Mouse (Mus musculus) layer of hippocampus, postnatal 25 days (tissue): ENCODE results near the gene Stx12. TPM values are rescaled to one million over a fixed set of nuclear protein-coding genes. Genes with fewer than 3 reads are reported as not detected.
"Not testable (repeated sequence)": the region's sequence is repeated elsewhere in the genome, so short reads cannot be mapped to it uniquely, and the experiment has no call there.

ENCODE experiments used
- DNase-seq, 2 experiments: peaks; one replicate each; pipeline ENCODE4 v3.0.0; 2022; ENCODE audit warnings: mixed read lengths in 2 of 2, low spot score in 1 of 2; ENCODE audit errors: extremely low spot score in 1 of 2
- total RNA-seq, 2 experiments: library from RNA; stranded (reverse); gene quantifications; 2 replicates each; pipeline ENCODE4 v1.2.3; 2021

Gene Stx12
- total RNA-seq, result 100 to 1,000 TPM in 1 of 2 experiments, 10 to 100 TPM in 1; 99.7 to 106 TPM

DNA sequence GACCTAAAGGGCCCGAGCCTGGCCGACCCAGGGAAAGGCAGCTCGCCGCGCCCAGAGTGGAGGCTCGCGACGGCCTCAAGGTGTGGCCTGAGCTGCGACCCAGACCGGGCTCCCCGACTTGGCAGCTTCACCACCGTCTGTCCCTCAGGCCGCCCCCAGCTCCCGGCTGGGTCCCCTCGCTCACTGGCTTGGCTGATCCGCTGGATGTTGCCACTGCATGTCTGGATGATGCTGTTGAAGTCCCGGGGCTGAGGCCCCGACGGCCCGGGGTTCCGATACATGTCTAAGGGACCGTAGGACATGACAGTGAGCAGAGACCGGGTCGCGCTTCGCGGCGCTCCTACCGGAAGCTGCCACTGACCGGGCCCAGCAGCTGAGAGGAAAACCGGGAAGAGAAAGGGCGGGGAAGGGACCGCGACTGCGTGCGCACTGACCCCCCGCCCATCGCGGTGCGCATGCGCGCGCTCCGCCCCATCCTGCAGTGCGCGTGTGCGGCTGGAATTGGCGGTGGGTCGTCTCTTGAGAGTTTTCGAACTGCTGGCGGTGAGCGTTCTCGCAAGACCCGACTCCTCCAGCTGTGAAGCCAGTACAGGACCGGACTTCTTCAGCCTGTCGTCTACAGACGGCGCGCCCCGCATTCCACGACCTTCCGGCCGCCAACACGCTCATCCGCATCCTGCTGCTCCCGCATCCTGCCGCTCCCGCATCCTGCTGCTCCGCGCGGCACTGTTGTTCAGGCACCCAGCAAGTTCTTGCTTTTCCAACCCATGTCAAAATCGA lies at the start of gene Stx12:
Stx12 (minus strand) TSS at position 446 of the 780 bp plus-strand sequence.
- peak; percentile 82 to 84 for DNase-seq

DNA sequence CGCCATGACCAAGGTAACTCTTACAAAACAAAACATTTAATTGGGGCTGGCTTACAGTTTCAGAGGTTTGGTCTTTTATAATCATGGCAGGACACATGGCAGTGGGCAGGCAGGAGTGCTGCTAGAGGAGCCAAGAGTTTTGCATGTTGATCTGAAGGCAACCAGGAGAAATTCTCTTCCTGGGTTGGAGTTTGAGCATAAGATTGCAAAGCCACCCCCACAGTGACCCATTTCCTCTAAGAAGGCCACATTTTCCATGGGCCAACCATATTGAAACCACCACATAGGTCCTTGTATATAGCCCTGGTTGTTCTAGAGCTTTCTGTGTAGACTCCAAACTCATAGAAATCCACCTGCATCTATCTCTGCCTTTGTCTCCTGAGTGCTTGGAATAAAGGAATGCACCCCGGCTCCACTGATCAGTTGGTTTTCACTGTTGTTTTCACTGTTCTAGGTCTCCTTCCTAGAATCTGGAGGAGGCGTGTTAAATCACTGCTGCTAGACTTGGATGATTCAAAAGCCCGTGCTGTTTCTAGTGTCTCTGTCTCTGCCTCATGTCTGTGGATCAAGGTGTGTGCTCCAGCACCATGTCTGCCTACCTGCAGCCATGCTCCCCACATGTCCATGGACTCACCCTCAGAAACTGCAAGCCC lies 48.6 kb upstream of the Stx12 start:
- no peak for DNase-seq

DNA sequence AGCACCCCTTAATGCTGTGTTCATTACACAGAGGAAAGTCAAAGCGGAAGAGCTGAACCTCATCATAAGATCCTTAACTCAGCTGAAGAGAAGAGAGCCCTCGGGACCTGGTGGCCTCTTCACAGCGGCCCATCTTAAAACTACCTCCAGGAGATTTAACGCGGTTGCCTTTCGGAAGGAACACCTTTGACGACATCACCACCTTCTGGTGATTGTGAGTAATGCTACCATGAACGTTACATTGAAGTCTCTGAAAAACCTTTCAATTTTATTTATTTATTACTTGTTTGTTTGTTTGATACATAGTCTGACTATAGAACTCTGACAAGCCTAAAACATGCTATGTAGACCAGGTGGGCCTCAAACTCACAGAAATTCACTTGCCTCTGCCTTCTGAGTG lies 46.5 kb upstream of the Stx12 start:
- DNase-seq, result peak in 1 of 2 experiments; percentile 58

DNA sequence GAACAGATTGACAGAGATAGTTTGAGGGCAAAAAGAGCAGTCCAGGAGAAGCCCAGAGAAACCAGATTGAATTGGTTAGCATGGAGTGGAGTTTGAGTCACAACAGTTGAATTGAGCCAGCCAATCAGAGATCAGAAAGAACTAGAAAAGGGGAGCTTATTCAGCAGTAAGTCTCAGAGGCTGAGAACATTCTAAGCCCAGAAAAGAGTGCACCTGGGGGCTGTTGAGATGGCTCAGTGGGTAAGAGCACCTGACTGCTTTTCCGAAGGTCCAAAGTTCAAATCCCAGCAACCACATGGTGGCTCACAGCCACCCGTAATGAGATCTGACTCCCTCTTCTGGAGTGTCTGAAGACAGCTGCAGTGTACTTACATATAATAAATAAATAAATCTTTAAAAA lies 42.2 kb upstream of the Stx12 start:
- DNase-seq, result not testable (repeated sequence)

DNA sequence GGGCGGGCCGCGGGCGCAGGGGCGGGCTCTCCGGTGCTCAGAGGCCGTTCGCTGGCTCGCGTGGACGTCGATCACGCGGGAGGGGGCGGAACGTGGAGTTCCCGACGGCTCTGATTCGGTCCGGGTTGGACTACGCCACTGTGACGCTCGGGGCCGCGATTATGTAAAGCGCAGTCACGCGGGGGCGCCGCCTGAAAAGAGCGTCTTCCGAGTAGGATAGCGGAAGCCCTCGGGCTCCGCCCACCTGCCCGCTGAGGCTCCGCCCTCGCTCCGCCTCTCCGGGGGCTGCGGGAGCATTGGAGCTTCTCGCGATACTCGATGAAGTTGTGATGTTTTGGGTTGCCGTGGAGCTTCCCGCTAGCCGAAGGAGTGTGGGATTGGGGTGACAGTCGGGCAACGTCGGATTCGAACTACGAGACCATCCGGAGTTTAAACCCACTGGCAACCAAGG lies 38.3 kb upstream of the Stx12 start, which contains the start of gene Fam76a:
Fam76a (minus strand) TSS at position 1 of the 451 bp plus-strand sequence.
- DNase-seq, result peak; percentile 97 to 99

DNA sequence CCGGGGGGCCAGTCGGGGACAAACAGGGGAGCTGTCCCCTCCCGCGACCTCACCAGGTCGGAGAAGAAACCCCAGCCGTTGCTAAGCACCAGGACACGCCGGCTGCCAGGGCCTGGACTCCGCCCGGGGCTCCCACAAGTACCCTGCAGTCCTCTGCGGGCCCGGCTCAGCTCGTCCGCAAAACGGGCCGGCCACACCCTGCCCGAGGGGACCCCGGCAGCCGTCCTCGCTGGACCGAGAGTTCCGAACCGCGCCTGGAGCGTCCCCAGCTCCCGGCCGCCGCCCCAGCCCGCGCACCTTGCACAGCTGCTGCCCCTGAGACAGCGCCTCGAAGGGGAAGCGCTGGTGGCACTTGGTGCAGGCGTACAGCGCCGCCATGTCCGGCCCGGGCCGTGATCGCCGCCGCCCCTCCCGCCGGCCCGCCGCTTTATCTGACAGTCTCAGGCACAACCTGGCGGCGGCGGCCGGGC lies 37.8 kb upstream of the Stx12 start:
- peak in 1 of 2 experiments; percentile 32 for DNase-seq

DNA sequence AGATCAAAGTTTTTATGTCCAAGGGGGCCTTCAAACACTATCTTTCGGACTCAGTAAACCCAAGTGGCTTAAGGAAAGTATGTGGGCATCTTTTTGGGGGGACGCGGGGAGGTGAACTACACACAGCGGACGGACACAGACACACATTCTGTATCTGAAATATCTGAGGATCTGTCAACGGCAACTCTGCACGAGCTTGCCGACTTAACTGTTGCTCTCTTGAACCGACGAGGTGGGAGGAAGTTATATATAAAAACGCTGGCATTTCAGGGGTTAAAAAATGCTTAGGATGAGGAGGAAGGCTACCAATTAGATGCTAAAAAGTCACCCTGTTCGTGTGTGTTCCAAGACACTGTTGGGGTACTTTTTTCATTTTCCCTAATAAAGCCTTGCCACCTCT lies 37.2 kb upstream of the Stx12 start:
- DNase-seq, result no peak

DNA sequence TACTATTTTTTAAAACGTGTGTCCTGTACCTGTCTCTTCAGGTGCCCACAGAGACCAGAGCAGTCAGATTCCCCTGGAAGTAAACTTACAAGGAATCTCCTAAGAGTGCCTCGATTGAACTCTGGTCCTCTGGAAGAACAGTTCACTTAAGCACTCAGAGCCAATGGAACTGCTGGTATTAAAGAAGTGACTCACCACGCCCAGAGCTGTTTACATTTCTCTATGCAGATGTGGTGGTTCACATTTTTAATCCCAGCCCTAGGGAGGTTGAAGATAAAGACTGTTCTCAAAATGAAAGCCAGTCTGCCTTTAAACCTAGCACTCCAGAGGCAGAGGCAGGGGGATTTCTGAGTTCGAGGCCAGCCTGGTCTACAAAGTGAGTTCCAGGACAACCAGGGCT lies 35.9 kb upstream of the Stx12 start:
- DNase-seq, result no peak

DNA sequence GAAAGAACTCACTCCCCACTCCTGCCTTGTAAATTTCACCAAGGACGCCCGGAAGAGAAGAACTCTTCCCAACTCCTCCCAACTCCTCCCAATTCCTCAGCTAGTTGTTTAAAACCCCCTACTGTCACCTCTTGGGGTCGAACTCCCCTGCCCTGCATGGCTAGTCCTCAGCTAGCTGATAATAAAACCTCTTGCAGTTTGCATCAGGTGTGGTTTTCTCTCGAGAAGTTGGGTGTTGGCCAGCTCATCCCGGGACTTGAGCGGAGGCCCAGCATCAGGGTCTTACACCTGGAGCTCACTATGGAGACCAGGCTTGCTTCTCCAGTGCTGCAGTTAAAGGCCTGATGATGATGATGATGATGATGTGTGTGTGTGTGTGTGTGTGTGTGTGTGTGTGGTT lies 34.2 kb upstream of the Stx12 start:
- DNase-seq, result not testable (repeated sequence)

DNA sequence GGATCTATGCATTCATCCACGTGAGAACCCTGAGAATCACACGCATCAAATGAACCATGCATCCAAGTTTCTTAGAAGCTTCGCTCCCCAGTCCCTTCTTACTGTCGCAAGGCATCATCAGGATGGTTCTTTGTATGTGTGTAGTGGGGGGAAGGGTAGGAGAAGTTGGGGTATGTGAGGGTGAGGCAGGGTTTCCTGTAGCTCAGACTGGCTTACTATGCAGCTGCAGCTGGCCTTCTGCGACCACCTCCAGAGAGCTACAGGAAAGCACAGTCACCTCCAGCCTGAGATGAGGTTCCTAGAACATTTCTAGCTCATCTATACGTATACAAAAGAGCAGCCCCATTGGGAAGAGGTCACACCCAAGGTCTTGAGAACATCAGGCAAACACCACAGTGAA lies 27.8 kb upstream of the Stx12 start:
- no peak for DNase-seq

DNA sequence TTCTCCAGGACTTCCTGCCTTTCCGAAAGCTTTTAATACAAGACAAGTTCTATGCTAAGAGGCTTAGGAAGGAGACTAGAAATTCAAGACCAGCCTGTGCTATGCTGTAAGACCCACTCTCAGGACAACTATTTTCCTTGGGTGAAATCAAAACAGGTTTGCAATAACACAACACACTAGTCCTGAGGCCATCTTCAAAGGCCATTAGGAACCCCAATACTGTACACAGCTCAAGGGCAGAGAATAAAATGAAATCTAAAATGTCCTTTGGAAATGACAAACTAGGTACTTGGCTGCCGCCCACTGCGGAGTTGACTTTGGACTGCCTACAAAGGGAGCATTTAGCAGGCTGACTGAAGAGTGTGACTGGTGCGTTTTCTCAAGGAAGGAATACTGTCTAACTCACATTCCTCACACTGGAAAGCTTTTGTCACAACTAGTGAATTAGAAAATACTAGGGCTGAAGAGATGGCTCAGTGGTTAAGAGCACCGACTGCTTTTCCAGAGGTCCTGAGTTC lies 21.6 kb upstream of the Stx12 start:
- DNase-seq, result no peak

DNA sequence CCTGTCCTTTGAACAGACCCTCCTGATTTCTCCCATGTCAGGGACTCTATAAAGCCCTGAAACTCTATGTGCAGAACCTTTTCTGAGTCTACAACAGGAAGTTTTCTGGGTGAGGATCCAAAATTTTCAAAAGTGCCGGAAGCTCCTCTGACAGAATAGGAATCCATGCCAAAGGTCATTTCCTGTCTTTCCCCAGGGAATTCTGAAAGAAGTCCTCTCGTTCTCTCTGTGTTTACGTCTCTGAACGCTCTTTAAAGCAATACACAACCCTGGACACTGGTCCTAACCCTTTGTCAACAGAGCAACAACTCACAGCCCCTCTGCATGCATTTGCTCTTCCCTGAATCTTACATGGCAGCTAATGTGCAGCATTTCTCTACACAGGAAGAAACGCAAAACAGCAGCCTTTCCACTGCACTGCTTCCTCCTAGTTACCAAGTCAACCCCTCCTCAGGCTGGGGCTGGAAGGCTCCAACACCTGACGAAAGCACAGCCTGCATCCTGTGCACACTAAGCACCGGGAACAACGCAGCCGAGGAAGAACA lies 20.5 kb upstream of the Stx12 start:
- DNase-seq, result no peak

DNA sequence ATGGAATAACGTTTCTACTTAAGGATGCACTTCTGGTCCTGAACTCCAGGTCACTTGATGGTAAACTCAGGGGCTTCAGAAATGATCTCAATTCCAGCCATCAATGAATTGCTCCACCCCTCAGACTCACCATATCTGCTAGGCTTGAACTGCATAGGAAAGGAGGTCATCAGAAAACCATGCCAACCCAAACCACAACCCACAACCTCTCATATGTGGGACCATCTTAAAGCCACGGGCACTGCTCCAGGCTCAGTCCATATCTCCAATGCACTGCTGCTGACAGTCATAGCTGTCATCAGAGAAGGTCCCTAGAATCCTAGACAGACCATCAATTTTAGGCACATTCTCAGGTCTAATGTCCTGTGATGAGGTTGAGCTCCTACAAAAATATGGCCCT lies 19.8 kb upstream of the Stx12 start:
- no peak for DNase-seq

DNA sequence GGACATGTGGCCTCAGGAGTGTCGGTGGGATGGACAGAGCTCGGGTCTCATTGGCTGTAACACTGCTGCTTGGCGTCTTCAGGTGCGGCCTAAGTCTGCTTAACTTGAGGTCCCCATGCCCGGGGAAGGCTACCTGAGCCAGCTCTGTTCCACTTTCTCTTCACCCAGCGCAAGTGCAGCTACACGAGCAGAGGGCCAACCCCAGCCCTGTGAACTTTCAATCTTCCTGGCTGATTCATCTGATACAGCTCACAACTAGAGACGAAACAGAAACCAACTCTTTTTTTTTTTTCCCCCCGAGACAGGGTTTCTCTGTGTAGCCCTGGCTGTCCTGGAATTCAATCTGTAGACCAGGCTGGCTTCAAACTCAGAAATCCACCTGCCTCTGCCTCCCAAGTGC lies 13.9 kb upstream of the Stx12 start:
- DNase-seq, result no peak

DNA sequence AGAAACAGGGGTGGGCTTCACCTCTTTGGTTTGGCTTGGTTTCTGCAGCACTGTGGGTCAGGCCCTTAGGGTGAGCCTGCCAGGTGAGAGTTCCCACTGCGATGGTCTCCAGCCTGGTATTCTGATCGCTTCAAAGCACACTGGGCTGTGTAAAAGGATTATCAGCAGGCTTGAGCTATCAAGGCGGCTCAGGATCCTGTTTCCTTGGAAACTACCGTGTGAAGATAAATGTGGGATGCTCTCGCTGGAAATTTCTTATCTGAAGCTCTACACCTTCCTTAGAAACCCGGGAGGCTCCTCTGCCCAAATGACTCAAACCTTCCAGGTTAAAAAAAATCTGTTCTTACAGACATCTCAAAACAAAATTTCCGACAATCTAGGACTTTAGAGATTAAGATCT lies 10.1 kb upstream of the Stx12 start:
- DNase-seq, result no peak

DNA sequence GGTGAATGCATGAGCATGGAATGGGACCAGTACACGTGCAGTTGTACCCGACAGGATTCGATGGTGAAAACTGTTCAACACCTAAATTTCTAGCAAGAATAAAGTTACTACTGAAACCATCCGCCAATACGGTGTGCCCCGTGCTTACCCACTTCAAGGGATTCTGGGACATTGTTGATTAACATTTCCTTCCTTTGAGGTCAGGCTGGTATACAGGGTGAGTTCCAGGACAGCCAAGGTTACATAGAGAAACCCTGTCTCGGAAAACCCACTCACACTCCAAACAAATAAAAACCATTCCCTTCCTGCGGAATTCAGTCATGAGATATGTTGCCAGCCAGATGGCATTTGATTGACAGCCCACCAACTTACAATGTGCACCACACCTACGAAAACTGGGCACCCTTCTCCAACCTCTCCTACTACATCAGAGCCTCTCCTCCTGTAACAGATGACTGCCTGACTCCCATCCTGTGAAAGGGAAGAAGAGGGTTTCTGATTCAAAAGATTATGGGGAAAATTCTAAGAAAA lies 600 bp upstream of the Stx12 start:
- DNase-seq, result peak in 1 of 2 experiments; percentile 16

DNA sequence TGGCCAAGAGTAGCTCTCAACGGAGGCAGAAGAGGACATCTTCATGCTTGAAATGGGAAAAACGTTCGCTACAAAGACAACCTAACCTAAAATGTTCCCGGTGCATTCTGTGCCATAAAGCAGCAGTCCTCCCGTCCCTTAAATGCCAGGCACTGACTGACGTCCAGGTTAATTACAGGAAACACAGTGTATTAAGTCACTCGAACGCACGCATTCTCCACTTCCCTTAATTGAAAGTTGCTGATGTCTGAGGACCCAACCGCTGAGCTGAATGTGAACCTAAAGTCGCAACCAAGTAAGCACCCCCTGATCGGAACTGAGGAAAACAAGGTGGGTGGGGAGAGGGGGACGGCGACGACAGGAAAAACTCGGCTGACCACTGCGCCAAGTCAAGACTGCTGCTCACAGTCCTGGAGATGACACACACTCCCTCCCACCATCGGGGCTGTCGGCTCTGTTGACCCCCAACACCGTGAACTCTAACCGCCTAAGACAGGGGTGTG lies 697 bp downstream of the Stx12 start:
- DNase-seq, result no peak

DNA sequence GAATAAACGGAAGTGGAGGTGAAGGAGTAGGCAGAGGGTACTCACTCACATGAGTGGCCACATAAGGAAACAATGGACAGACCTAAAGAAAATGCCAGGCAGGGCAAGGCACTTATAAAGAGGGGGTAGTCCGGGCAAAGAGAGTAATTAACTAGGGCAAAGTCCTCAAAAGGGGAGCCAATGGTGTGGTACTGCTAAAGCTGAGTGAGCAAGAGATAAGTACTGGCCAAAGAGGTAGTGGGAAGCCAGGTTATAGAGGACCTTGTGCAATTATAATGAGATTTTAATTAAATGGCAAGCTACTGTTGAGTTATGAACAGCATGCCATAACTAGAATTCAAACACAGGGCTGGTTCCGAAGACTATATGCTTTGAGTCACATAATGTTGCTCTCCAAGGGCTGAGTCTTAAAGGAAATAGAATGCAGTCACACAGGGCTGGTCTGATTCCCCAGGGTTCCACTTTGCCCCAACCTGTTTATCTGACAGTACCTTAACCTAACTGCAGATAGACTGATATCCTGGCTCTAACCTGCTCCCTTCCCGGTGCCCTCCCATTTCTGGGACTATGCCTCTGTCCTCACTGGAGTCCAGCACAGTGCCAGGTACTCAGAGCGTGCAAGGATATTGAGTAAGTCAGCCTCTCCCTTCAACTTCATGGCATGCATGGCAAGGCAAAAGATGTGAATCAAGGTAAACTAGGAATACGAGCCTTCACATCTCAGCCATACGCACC lies 9.8 kb downstream of the Stx12 start:
- DNase-seq, result no peak

DNA sequence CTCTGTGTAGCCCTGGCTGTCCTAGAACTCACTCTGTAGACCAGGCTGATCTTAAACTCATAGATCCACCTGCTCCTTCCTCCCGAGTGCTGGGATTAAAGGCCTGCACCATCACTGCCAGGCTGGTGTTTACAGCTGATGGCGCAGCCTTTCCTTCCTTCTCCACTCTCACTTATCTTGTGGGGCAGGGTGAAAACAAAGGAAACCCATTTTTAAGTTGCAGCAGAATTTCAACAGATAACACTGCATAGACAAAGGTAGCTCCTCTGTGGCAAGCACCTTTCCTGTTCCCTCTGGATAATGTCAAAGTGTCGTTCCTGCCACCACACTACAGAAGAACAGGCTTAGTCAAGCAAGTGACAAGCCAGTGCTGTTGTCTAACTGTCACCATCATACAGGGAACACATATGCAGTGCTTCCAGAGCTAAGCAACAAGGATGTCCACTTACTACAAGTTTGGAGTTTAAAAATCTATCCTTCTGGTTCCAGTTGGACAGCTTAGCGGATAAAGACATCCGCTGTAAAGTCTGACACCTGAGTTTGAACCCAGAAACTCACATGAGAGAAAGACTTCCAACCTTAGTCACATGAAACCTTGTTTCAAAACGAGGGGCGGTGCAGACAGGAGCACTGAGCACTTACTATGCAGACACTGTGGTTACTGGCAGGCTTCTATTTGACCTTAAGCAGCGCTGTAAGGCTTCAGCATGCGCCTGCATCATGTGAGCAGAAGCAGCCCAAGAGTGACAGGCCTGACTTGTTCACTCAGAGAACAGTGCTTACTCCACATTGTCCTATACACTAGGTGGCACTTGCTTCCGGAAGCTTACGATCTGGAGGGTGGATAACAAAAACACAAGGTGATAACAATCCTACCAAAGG lies 10.6 kb downstream of the Stx12 start:
- DNase-seq, result no peak
